Mouse (Mus musculus): ENCODE measurements around the gene Ppp1r18. TPM values are rescaled to one million over a fixed set of nuclear protein-coding genes. Genes with fewer than 3 reads are reported as not detected.

The Ppp1r18 gene
- 21.8 and 27.6 TPM in 2 replicates for polyA plus RNA-seq (2016; fragmentation: Nextera tagmentation; extraction: Ambion mirVana)

- peak within 1 kb of the TSS; percentile 82 for H3K4me3 ChIP-seq
- DNase-seq (ENCODE audit: low spot score) = peak; percentile 92
- under 1% methylated on average over 47 of the region's 48 CpGs for WGBS
- peaks cover 3% of the 10 kb centered on the region; the same call in 1 of the 2 replicates for H3K9me3 ChIP-seq (replicated peaks)
- H3K4me1 ChIP-seq = peaks cover 79% of the 10 kb centered on the region
- peaks cover 43% of the 10 kb centered on the region for H3K36me3 ChIP-seq
- peak within 1 kb of the TSS; percentile 99 for H3K27ac ChIP-seq (replicated peaks)
- no peaks in the 10 kb centered on the region for H3K27me3 ChIP-seq (ENCODE audit: low read depth, poor library complexity, severe bottlenecking)
Measured at GRCm38 (mm10) chr17:35865481-35866280, at the start of gene Ppp1r18. TSS of gene Ppp1r18 (plus strand) at chr17:35865593.

- H3K9me3 ChIP-seq (replicated peaks) = no peaks in the 10 kb centered on the region
- no peaks in the 10 kb centered on the region for H3K36me3 ChIP-seq
- H3K27ac ChIP-seq (replicated peaks) = no peak overlapping the region
- 81% methylated on average over 7 of the region's 7 CpGs for WGBS
- H3K4me1 ChIP-seq = peaks cover 3% of the 10 kb centered on the region
- no peak for DNase-seq (ENCODE audit: low spot score)
- H3K4me3 ChIP-seq = no peak overlapping the region
- peaks cover 38% of the 10 kb centered on the region for H3K27me3 ChIP-seq (ENCODE audit: low read depth, poor library complexity, severe bottlenecking)
Measured at GRCm38 (mm10) chr17:35815836-35816235, 49.6 kb upstream of the Ppp1r18 start.

GRCm38 (mm10) chr17:35816686-35817085 is 48.7 kb upstream of the Ppp1r18 start:
- Histone ChIP-seq H3K4me1 (peaks cover 12% of the 10 kb centered on the region), H3K9me3 (replicated peaks) (no peaks in the 10 kb centered on the region), H3K4me3 (no peak overlapping the region), H3K27me3 (ENCODE audit: low read depth, poor library complexity, severe bottlenecking) (peaks cover 46% of the 10 kb centered on the region), H3K36me3 (no peaks in the 10 kb centered on the region), H3K27ac (replicated peaks) (no peak overlapping the region)
- WGBS = 28% methylated on average over 13 of the region's 14 CpGs
- no peak for DNase-seq (ENCODE audit: low spot score)

GRCm38 (mm10) chr17:35817226-35817625 is 48.2 kb upstream of the Ppp1r18 start:
- DNase-seq (ENCODE audit: low spot score) = no peak
- Histone ChIP-seq H3K36me3 (no peaks in the 10 kb centered on the region), H3K4me3 (no peak overlapping the region), H3K27ac (replicated peaks) (no peak overlapping the region), H3K27me3 (ENCODE audit: low read depth, poor library complexity, severe bottlenecking) (peaks cover 52% of the 10 kb centered on the region), H3K4me1 (peaks cover 17% of the 10 kb centered on the region), H3K9me3 (replicated peaks) (no peaks in the 10 kb centered on the region)
- 51% methylated on average over 10 of the region's 10 CpGs for WGBS

- WGBS = 81% methylated on average over 5 of the region's 5 CpGs
- H3K4me1 ChIP-seq = peaks cover 38% of the 10 kb centered on the region
Measured at GRCm38 (mm10) chr17:35820111-35820510, 45.3 kb upstream of the Ppp1r18 start.

GRCm38 (mm10) chr17:35821439-35822430 is 43.7 kb upstream of the Ppp1r18 start, which contains the start of gene Ier3:
TSS of gene Ier3 (plus strand) at chr17:35821684.
- peaks cover 20% of the 10 kb centered on the region for H3K36me3 ChIP-seq
- H3K4me3 ChIP-seq = peak within 1 kb of the TSS; percentile 77
- peaks cover 42% of the 10 kb centered on the region for H3K27me3 ChIP-seq (ENCODE audit: low read depth, poor library complexity, severe bottlenecking)
- peak within 1 kb of the TSS; percentile 91 for H3K27ac ChIP-seq (replicated peaks)
- no peaks in the 10 kb centered on the region for H3K9me3 ChIP-seq (replicated peaks)
- peaks cover 38% of the 10 kb centered on the region for H3K4me1 ChIP-seq
- under 1% methylated on average over 62 of the region's 62 CpGs for WGBS
- DNase-seq (ENCODE audit: low spot score) = peak; percentile 74

More at GRCm38 (mm10) chr17:35820111-35820510, 45.3 kb upstream of the Ppp1r18 start:
- Histone ChIP-seq H3K4me3 (no peak overlapping the region), H3K9me3 (replicated peaks) (no peaks in the 10 kb centered on the region), H3K27me3 (ENCODE audit: low read depth, poor library complexity, severe bottlenecking) (peaks cover 52% of the 10 kb centered on the region), H3K36me3 (peaks cover 4% of the 10 kb centered on the region; the same call in 1 of the 2 replicates), H3K27ac (replicated peaks) (no peak overlapping the region)
- DNase-seq (ENCODE audit: low spot score) = no peak

GRCm38 (mm10) chr17:35822564-35822963 is 42.8 kb upstream of the Ppp1r18 start:
- no peak for DNase-seq (ENCODE audit: low spot score)
- peak overlapping the region; percentile 91 for H3K27ac ChIP-seq (replicated peaks)
- H3K36me3 ChIP-seq = peaks cover 29% of the 10 kb centered on the region
- H3K4me1 ChIP-seq = peaks cover 38% of the 10 kb centered on the region
- WGBS = 2% methylated on average over 11 of the region's 11 CpGs
- H3K9me3 ChIP-seq (replicated peaks) = no peaks in the 10 kb centered on the region
- peaks cover 34% of the 10 kb centered on the region for H3K27me3 ChIP-seq (ENCODE audit: low read depth, poor library complexity, severe bottlenecking)
- H3K4me3 ChIP-seq = peak overlapping the region; percentile 77

- Histone ChIP-seq H3K27ac (replicated peaks) (peak within 1 kb of the TSS; percentile 91), H3K4me1 (peaks cover 38% of the 10 kb centered on the region), H3K36me3 (peaks cover 35% of the 10 kb centered on the region), H3K9me3 (replicated peaks) (no peaks in the 10 kb centered on the region), H3K27me3 (ENCODE audit: low read depth, poor library complexity, severe bottlenecking) (peaks cover 33% of the 10 kb centered on the region), H3K4me3 (peak within 1 kb of the TSS; percentile 77)
- peak; percentile 91 for DNase-seq (ENCODE audit: low spot score)
- under 1% methylated on average over 47 of the region's 47 CpGs for WGBS
Measured at GRCm38 (mm10) chr17:35822964-35823937, 42.1 kb upstream of the Ppp1r18 start, which contains the start of gene Flot1. TSS of gene Flot1 (plus strand) at chr17:35823230.

- peak overlapping the region; percentile 91; the same call in 1 of the 2 replicates for H3K27ac ChIP-seq (replicated peaks)
- H3K4me3 ChIP-seq = peak overlapping the region; percentile 77
- peaks cover 38% of the 10 kb centered on the region for H3K4me1 ChIP-seq
- H3K9me3 ChIP-seq (replicated peaks) = no peaks in the 10 kb centered on the region
- peaks cover 29% of the 10 kb centered on the region for H3K27me3 ChIP-seq (ENCODE audit: low read depth, poor library complexity, severe bottlenecking)
- DNase-seq (ENCODE audit: low spot score) = no peak
- WGBS = 66% methylated on average over 7 of the region's 7 CpGs
- peaks cover 40% of the 10 kb centered on the region for H3K36me3 ChIP-seq
Measured at GRCm38 (mm10) chr17:35824402-35824801, 41.0 kb upstream of the Ppp1r18 start.

GRCm38 (mm10) chr17:35825109-35825850 is 40.1 kb upstream of the Ppp1r18 start:
- 0 out of 2 replicates have a peak overlapping the region, but pooled peaks have one; percentile 77 for H3K4me3 ChIP-seq
- H3K4me1 ChIP-seq = peaks cover 47% of the 10 kb centered on the region
- H3K27me3 ChIP-seq (ENCODE audit: low read depth, poor library complexity, severe bottlenecking) = peaks cover 20% of the 10 kb centered on the region
- H3K36me3 ChIP-seq = peaks cover 43% of the 10 kb centered on the region
- H3K27ac ChIP-seq (replicated peaks) = no peak overlapping the region
- no peaks in the 10 kb centered on the region for H3K9me3 ChIP-seq (replicated peaks)
- WGBS = 96% methylated on average over 13 of the region's 13 CpGs
- DNase-seq (ENCODE audit: low spot score) = no peak

- Histone ChIP-seq H3K27me3 (ENCODE audit: low read depth, poor library complexity, severe bottlenecking) (no peaks in the 10 kb centered on the region), H3K9me3 (replicated peaks) (no peaks in the 10 kb centered on the region), H3K4me1 (peaks cover 20% of the 10 kb centered on the region), H3K4me3 (peak overlapping the region; percentile 35), H3K27ac (replicated peaks) (0 out of 2 replicates have a peak overlapping the region, but pooled peaks have one; percentile 10), H3K36me3 (peaks cover 87% of the 10 kb centered on the region)
- peak; percentile 85 for DNase-seq (ENCODE audit: low spot score)
- 5% methylated on average over 21 of the region's 21 CpGs for WGBS
Measured at GRCm38 (mm10) chr17:35829737-35830136, 35.7 kb upstream of the Ppp1r18 start.
